Mouse (Mus musculus): ENCODE measurements around the gene Btbd17.

DNA sequence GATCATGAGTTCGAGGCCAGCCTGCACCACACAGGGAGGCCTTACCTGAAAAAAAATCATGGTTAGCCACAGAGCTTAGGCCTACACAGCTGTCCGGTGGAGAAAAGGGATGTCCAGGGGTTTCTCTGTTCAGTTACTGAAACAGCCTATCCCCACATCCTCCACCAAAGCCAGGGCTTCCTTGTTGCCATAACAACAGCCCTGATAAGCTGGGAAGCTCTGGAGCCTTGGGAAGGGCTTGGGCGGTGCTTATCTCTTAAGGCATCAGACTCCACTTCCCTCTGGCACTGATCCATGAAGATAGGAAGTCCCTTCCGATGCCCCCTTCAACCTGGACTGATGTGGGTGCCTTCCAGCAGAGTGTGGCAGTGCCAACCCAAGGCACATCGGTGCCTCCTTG lies 37.4 kb upstream of the Btbd17 start:
- TF ChIP-seq CTCF (IDR thresholded peaks at IDR 0.05; ENCODE audit: extremely low read depth, insufficient read length, insufficient replicate concordance, low read depth, low read length) (no peak), POLR2A (IDR thresholded peaks at IDR 0.05; ENCODE audit: low read depth, low read length) (no peak)

Data from small intestine, adult 2 months (tissue).